Mouse (Mus musculus) neural tube, embryonic 10.5 days (tissue): ENCODE measurements around the gene Ak1.

Experiments
- DNase-seq: peaks from one replicate; pipeline ENCODE4 v3.0.0-alpha.2; 2017; ENCODE audit warnings: low spot score; ENCODE audit errors: extremely low spot score

Gene Ak1

DNA sequence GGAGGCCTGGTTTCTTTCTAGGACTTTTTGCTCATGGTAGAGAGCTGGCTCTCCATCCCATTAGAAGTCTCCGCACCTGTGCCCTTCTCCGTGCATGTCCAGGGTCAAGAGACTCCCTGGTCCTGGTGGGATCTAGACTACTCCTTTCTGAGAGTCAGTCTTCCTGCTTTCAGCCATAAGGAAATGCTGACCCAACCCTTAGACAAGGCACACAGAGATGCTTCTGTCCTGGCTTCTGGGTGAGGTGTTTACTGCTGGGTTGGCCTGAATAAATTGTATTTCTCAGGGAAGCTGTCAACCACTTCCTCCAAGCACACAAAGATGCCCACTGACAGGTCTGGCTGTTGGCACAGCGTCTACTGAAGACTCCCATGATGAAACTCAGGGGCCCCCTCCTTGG, 22.1 kb upstream of the Ak1 start, which contains the start of gene St6galnac6:
TSS of gene St6galnac6 (plus strand) at position 301 of the 400 bp plus-strand sequence.
- DNase-seq, result no peak

DNA sequence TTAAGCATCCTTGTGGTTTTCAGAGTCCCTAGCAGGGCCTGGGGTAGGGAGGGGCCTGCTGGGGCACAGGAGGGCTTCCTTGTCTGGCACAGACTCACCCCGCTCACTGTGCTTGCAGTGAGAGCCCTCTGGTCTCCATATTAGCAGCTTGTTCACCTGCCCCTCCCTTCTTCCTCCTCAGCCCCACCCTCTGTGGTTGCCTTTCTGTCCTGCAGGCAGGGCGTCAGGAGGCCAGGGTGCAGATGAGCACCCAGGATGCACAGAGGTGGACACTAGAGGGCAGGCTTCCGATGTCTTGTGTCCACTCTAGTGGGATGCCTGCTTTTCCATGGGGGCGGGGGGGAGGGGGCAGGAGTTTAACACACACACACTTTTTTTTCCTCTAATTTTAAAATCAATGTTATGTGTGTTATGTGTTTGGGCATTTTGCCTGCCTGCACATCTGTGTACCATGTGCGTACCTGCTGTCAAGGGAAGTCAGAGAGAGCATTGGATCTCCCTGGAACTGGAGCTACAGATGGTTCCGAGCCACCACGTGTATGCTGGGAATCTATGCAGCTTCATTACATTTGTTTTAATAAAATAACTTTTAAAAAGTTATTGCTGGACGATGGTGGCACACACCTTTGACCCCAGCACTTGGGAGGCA, 20.0 kb upstream of the Ak1 start:
- no peak for DNase-seq

- peak; percentile 92 for DNase-seq
These were observed 18.9 kb upstream of the Ak1 start for GRCm38 (mm10) chr2:32602600-32603054.

DNA sequence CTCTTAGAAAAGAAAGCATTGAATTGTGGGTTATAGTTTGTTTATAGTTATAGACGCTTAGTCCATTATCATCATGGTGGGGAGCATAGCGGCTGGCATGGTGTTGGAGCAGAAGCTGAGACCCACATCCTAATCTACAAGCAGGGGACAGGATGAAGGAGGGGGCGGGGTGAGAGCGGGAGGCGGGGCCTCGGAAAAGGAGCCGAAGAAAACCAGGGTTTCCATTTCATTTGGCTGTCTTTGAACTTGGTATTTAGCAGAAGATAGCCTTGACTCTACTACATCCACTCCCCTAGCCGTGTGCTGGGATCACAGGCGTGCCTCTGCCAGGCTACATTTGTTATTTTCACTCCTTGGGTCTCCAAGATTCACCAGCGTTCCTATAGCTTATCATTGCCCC, 16.9 kb upstream of the Ak1 start:
- DNase-seq, result no peak

- DNase-seq, result peak; percentile 83
These were observed 15.1 kb upstream of the Ak1 start for GRCm38 (mm10) chr2:32606161-32607142.

GRCm38 (mm10) chr2:32607262-32607947, 14.2 kb upstream of the Ak1 start:
- peak; percentile 63 for DNase-seq

GRCm38 (mm10) chr2:32608141-32608777, 13.3 kb upstream of the Ak1 start:
- DNase-seq, result peak; percentile 72

- DNase-seq, result no peak
These were observed 12.7 kb upstream of the Ak1 start for GRCm38 (mm10) chr2:32608778-32609435.

- DNase-seq, result no peak
These were observed 10.8 kb upstream of the Ak1 start for GRCm38 (mm10) chr2:32610610-32611229.

DNA sequence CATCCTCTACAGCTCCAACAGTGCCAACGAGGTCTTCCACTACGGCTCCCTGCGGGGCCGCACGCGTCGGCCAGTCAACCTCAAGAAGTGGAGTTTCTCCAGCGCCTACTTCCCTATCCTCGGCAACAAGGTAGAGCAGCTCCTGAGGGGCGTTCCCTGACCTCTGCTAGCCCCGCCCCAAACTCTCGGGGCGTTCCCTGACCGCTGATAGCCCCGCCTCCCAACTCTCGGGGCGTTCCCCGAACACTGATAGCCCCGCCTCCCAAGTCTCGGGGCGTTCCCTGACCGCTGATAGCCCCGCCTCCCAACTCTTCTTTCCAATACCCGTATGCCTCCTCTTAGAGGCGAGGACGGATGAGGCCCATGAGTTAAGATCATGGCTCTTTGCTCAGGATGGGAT, 9.3 kb upstream of the Ak1 start:
- no peak for DNase-seq

DNA sequence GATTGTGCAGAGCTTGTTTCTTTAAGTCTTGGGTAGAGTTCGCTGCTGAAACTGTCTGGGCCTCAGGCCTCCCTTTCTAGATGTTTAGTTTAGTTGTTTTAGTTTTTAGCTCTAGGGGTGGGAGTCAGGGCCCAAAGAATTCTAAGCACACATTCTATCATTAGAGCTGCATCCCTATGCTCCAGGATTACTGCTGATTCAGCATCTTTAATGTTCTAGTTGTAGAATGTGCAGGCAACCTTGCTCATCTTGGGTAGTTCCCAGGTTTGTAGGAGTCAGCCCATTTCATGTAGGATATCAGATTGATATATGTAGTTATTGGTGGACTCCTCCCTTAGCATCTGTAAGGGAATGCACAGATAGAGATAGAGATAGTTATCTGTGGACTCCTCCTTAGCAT, 4.4 kb upstream of the Ak1 start:
- no peak for DNase-seq

- DNase-seq, result no peak
These were observed 4.0 kb upstream of the Ak1 start for GRCm38 (mm10) chr2:32617601-32618000.

DNA sequence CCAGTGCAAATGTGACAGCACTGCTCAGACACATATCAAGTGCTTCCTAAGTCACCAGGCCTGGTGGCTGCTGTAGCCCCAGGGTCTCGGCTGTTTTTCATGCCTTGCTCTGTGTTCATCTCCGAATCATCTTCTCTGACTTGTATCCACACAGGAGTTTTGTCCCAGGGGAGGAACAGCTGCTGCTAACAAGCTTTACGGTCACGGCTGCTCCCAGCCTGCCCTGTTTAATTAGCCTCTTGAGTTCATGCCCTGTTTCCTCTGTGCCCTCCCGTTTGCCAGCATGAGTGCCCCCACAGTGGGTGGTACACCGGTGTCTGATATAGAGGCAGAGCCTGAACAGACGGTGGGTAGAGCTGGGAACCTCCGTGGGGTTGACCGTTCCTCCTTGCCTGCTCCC, 3.5 kb upstream of the Ak1 start:
- no peak for DNase-seq

GRCm38 (mm10) chr2:32620682-32621516, 659 bp upstream of the Ak1 start:
- DNase-seq, result peak; percentile 50

DNA sequence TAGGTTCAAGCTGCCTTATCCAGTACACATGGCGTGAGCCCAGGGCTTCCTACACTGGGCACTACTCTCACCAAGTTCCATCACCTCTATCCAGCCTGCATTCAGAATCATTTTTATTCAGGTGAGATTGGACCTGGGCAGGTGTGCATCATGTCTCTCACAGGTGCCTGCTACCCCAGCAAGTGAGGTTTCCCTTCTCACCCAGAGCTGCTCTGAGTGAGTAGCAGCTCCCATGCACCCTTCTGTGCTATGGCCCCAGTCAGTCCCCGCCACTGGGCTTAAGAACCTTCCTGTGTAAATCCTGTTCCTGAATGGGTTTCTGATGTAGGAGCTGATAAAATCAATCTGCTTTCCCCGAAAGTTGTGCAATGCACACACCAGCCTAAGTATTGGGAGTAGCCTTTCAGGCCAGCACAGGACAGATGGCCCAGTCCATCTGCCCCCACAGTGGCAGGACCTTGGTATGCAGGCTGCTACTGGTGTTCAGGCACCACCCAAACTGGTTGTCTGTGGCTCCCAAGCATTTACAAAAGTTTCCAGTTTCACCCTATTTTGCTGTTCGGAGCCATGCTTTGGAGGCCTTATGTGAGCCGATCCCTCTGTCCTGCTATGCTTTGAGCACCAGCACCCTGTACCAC, 2.7 kb downstream of the Ak1 start:
- DNase-seq, result no peak

GRCm38 (mm10) chr2:32625212-32625872, 3.8 kb downstream of the Ak1 start:
- peak; percentile 74 for DNase-seq

GRCm38 (mm10) chr2:32625873-32626694, 4.5 kb downstream of the Ak1 start:
- DNase-seq, result no peak
